Mouse (Mus musculus) testis, postnatal 14 days (tissue): ENCODE measurements around the gene Ghitm.
A peak's percentile ranks its signal among the peaks of the same experiment; 100 is the strongest.
"Not testable (repeated sequence)": the region's sequence is repeated elsewhere in the genome, so short reads cannot be mapped to it uniquely, and the experiment has no call there.

Experiments used
- DNase-seq: peaks from one replicate; pipeline ENCODE4 v3.0.0; 2021; ENCODE audit warnings: low spot score

Ghitm gene

DNA sequence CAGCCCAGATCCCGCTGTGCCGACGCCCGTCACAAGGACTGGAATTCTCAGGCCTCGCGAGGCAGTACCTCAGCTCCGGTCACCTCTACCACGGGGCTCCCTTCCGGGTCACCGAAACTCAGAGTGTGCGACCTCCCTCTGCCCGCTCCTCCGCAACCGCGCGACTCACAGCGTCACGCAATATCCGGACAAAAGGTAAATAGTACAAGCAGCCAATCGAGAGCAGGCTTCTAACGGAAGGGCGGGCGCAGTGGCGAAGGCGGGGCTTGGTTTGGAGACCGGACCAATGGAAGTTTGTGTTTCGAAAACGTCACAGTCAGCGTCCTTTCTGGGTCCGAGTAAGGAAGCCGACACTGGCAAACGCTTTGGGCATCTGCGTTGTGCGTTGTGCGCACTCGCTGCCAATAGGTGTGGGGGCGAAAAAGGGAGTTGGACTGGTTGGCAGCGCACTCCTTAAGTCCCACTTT is at the start of gene Ghitm:
TSS of gene Ghitm (minus strand) at position 146 of the 467 bp plus-strand sequence.
- peak; percentile 96 for DNase-seq

DNA sequence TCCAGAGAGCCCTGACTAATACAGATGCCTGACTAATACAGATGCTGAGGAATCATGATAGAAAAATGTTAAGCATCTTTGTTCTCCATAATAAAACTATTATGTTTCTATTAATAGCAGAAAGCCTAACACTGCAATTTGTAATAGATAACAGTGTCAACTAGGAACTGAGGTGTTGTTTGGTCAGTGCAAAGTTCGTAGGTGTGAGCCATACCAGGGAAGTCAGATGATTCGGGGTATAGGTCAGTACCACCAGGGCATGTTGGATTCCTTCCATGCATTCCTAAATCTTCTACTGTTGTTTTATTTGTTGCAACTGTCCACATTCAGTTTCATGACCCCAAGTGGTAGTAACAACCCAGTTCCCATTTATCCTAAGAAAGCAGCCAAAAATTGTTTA is 49.8 kb upstream of the Ghitm start:
- DNase-seq = no peak

DNA sequence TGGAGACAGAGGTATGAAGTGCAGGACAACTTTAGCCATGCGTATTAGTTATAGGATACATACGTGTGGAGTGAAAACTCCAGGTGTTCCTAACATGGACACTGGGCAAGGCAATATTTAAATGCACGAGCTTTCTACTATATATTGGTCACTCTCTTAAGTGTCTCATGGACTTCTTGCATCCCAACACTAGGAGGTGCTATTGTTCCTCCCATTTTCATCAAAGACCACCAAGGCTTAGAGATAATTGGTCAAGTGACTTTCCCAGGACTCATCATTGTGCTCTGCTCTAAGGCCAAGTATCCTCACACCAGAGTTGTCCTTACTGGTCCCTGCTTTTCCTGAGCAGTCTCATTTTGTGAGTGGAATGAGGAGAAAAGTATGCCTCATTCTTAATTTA is 39.4 kb upstream of the Ghitm start:
- DNase-seq = no peak

DNA sequence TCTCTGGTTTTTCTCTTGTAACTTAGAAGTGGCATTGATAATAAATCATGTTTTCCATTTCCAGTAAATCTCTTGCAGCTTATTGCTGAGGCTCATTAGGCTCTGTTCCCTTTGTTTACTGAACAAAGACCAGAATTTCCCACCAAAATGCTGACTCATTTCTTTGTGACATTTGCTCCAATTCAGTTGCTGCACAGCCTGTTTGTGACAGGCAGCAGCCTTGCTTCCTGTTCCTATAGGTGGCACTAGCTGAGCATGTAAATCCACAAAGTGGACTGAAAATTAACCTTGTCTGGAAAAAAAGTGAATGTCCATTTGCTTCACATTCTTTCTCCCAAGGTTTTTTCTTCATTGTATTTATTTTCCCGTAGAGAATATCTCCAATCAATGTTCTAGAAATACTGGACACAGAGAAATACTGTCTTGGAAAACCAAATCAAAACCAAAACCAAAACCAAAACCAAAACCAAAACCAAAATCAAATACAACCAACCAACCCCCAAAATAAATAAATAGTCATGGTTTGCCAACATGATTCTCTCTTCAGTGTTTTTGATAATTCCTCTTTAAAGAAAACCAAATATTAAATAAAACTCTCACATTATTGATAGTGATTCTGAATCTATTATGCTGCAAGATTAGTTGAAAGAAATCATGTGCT is 30.3 kb upstream of the Ghitm start:
- no peak for DNase-seq

DNA sequence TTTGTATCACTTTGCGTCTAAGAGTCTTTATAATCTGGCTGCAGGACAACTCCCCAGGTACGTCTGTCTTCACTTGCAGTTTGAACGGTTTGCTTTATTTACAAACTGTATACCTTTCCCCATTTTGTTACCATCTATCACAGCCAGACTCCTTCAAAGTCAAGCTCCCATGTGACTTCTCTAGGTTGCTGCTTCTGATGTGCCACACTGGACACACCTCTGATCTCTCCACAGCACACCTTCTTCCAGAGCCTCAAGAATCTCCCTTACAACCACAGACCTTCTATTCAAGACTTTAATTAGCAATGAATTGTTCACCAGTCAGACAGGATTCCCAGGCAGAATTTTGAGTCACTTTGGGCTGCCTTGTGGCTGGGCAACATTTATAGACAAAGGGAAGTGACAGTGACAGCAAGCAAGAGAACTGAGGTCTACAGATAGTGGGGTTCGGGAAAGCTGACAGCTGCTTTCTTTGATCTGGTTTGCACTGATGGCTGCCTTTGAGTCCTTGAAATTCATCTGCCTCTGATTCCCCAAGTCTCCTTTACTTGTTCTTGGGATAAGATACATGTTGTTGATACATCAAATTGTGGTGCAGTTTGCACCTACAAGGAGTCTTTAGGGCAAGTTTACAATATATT is 29.4 kb upstream of the Ghitm start:
- no peak for DNase-seq

DNA sequence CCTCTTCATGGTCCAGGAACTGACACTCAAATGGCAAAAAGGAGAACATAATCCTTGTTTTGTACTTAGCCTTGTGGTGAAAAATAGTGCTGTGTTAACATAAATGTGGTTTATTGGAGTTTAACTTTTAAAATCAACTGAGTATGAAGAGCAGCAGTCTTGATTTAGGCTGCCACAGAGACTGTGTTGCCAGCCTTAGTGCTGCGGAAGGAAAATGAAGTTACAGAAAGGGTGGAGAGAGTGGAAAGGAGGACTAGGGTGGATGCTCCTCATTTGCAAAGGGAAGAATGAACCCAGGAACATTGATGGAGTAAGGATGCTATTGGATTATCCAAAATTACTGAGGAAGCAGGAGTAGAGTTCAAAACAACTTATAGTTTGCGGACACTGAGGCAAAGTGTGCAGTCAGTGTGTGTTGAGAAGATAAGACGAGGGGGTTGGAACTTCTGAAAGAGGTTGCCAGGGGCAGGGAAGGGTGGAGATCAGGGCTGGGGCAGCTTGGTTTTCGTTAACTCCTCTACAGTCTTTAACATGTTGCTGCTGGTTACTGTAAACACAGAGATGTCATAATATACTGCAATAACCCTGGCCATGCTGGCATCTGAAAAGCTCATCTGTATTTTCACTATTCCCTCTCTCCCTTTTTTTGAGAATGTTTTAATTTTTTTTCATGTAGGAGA is 28.3 kb upstream of the Ghitm start:
- DNase-seq = no peak

DNA sequence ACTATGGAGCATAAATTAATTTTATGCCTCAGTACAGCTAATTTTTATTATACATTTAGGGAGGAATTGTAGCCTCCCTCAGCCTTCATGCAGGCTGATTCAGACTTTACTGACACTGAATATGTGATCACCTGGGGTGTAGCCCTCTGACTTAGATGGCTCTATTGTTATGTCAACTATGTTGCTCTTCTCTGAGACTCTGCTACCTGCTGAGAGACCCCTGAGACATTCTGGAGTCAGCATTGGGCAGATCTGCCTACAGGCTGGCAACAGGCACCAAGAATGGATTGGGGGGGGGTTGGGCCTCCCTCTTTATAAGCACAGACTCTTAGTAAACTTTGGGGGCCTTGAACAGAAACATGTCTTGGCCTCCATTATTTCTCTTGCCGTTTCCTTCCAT is 19.3 kb upstream of the Ghitm start:
- DNase-seq = no peak

DNA sequence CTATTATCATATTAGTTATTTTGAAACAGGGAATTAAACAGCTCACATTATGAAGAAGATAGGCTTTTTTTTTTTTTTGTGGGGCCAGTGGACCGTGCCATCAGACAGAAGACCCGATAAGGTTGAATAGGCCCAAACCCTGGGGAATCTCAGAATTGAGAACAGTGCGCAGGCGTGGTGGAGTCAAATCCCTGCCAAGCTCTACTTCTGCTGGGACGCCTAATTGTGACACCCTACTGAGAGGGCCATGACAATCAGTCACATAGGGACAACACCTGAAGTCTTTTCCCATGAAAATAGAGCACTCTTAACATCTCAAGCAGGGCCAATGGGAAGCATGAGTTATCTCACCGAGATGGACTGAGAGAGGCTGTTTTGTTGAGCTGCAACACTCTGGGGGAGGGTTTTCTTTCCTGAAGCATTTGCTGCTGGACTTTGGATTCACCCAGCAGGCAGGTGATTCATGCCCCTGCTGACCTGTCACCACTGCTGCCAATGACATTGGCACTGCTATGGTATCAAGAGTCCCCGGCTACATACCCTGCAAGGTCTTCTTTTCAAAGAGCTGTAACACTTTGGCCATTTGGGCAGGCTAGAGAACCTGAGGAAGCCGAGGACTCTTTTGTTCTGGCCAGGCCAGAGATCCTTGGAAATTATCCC is 4.1 kb upstream of the Ghitm start:
- no peak for DNase-seq

DNA sequence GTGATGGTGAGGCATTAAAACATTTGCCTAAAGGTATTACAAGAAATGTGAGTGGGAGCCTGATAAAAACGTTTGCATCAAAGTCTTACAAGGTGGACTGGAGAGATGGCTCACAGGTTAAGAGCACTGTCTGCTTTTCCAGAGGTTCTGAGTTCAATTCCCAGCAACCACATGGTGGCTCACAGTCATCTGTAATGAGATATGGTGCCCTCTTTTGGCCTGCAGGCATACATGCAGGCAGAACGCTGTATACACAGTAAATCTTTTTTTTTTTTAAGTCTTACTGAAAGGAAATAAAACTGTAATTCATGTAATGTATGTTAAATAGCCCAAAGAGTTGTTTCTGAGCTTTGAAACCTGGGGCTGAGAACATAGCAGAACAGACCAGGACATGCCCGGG is 2.5 kb upstream of the Ghitm start:
- not testable (repeated sequence) for DNase-seq

DNA sequence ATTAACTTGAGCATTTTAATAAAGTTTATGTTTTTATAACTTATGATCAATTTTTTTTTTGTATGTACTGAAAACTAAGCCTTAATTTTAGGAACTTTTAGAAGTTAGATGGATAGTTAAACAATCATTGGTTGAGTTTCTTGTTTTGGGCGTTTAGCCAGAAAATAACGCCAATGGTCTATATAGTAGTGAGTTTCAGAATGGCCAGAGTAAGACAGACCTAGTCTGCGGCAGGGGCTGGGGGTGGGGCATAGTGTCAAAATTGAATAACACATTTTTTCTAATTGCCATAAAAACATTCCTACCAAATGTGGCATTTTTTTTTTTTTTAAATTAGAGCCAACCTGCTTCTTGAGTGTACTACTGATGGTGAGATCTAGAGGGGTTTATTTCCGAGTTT is 1.0 kb upstream of the Ghitm start:
- no peak for DNase-seq

DNA sequence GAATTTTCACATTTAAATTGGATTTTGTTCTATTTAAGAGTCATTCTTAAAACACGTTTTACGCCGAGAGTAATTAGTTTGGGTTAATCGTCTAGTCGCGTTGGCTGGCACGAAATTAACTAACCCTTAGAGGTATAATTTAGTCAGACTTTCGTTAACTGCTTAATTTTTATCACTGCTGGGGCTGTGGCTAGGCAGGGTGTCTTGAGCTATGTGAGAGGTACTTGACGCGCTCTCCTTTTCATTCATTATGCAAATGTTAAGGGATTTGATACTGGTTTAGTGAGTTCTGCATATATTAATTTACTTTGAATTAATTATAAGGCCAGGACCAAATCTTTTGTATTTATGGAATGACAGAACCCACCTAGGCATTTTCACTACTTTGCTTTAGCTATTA is 599 bp upstream of the Ghitm start:
- DNase-seq = no peak

DNA sequence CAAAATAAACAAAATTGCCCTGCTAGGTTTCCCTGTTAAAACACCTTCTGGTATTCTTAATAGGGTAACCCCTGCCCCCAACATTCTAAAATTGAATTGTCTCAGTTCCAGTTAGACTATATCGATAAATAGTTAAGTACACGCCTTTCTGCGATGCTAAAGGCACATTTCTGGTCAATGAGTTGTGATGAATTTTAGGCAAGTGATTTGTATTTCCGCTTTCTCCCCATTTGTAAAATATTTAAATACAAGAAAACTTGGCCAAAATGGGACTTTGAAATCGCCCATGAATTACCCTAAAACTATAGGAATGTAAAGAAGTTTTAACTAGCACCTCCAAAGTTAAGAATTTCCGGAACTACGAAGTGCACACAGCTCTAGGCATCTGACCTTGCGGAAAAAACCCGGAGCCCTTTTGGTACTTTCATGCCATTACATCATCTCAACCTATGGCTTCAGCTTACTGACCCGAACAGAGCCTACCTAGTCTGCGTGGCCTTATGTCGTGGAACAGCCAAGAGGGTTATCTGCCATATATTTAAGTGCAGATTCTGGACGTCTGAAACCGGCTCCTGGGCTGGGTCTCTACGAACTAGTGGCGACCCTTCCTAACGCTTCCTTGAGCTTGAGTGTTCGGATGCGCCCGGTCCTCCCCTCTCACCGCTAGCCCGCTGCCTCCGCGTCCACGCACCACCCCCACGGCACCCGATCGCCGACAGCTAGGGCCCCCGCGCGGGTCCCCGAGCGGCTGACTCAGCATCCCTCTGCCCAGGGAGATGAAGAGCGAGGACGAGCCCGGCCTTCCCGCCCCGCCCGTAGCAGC is 557 bp downstream of the Ghitm start:
- DNase-seq = no peak

DNA sequence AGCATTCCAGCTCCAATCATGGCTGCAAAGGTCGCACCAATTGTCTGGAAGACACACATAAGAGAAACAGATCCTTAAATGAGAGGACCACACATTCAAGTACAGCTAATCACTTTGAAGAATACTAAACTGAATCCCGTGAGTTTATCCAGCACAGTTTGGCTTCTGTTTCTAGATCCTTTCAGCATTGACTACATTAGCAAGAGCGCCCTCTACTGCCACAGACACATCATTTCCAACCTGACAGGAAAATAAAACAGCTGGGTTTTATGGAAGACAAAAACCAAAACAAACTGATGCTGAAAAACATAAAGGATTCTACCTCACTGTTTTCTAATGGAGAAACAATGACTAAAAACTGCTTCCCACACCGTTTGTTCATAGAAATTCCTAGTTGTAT is 7.4 kb downstream of the Ghitm start:
- no peak for DNase-seq

DNA sequence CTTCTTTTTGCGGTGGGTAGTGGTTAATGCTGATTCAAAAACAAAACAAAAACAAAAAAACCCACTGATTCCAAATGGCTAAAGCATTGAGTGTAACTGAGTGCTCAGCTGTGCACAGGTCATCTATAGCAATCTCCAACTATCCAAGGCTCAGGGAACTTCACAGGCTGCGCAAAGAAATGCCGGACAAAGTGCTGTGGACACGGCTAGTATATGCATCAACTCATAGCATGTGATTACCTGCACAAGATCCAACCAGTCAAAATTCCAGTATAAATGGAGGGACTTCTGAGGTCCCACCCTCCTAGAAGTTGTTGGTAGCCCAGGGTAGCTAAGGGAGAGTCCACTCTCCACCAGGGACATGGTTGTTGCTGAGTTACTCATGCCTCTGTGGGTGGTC is 15.8 kb downstream of the Ghitm start:
- no peak for DNase-seq

DNA sequence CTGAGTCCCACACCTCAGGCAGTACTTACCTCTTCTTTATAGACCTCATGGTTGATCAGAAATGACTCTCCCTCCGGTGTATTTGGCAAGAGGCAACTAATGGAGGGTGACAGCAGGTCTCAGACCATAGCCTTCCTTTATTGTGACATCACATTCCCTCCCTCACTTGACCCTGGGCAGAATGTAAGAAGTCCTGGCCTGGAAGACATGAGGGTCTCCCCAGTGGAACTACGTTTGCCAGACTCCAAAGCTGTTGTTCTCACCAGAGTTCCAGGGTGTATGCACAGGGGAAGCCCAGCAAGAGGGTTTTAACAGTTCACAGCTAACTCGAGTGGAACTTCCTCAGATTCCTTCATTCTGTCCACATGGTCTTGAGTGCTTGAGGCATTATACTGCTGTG is 21.1 kb downstream of the Ghitm start, which contains the start of gene 2610528A11Rik:
TSS of gene 2610528A11Rik (minus strand) at position 101 of the 400 bp plus-strand sequence.
- no peak for DNase-seq

DNA sequence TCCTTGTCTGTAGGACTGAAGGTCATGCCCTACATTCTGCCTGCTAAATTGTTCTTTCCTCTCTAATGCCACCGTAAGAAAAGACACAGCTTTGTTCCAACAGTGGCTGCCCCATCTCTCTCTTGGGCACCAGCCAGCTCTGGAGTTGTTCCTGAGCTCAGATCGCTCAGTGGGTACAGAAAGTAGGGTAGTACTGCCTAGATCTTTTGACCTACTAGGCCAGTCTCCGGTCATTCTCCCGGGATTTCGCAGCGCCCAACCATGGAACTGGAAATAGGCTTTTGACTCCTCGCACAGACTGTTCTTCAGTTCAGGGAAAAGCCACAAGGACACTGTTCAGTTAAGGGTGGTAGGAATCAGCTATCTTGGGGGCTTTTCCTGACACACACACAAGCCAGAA is 22.1 kb downstream of the Ghitm start:
- DNase-seq = no peak

DNA sequence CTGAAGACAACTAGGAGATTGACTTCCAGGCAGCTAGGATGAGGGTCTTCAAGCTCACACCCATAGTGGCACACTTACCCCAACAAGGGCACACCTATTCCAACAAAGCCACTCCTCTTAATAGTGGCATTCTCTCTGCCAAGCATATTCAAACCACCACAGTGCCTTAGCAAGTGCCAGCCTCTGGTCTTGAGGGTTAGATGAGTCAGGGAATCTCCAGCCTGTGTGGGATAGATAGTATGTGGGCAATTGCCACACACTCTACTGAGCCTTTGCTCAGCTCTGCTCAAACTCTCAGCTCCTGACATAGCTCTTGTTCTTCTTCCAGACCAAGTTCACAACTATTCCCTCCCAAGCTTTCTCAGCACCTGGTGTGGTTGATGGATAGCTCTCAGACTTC is 23.7 kb downstream of the Ghitm start:
- DNase-seq = no peak

DNA sequence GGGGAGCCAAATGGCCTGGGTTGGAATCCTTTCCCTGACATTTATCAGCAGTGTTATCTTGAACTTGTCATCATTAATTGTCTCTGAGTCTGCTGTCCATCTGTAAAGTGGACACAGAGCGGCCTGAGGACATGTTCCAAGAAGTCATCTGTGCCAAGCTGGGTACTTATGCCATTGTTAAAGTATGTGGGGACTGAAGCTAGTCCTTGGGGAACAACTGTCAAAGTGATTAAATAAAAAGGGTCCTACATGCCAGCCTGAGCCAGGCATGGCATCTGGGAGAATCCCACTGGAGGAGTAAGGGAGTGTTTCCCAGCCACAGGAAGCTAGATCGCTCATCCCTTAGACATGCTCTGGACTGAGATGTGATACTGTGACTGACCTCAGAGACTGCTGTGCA is 24.6 kb downstream of the Ghitm start:
- no peak for DNase-seq

DNA sequence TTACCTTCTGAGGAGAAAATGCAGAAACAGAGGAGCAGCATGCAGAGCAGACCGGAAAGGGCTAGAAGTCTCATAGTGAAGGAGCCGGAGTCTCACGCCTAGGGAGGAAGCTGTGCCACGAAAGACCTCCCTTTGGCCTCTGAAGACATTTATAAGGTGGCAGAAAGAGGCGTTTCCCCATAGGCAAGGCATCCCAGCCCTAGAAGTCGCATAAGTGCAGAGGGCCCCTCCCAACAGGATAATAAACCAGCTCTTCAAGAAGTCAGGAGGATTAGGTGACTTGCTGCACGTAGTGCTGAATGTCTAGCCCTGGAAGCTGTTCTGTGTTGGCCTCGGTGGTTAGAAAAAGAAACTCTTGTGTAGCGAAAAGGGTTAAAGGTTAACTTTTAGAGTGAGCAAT is 25.1 kb downstream of the Ghitm start:
- no peak for DNase-seq

DNA sequence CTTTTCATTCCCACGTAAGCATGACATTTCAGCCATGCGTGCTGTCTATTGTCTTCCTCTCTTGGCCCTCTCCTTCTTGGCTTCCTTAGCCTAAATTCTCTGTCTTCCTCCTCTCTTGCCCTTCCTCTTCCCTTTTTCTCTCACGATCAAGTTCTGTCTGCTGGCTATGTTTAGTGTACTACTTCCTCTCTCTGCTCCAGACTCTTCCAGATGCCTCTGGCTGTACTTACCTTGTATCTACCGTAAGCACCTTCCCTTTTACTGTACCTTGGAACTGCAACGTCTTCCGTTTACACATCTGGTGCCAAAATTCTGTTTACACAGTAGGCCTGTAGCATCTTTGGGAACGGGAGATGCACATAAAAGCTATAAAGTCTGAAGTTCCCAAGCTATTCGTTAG is 25.6 kb downstream of the Ghitm start:
- no peak for DNase-seq

DNA sequence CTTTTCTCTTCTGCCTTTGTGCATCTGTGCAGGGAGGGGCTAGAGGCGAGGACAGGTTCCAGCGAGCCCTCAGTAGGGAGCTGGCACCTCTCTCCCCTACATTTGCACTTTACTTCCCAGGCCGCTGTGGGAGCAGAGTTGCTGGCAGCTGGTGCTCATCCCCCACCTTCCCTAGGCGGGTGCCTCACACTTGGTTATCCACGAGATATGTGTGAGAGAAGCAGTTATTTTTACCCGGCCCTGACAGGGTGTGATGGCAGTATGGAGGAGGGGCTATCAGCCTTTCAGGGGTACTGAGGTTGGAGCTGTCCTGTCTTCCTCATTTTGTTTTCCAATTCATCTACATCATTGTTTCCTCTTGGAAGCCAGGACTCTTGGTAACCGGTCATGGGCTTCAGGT is 29.2 kb downstream of the Ghitm start:
- DNase-seq = no peak

DNA sequence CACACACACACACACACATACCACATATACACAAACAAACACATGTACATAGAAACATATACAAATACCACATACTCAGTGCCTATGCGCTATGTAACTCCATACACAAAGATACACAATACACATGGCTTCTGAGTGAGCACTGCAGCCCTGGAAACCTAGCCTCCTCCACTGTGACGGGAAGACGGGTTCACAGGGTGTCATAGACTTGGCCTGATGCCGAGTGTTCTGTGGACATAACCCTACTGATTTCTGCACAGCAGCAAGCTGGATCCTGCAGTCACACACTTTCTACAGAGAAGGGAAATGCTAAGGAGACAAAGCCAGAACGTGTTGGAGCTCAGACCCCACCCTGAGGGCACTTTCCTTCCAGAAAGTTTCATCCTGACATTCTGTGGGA is 30.3 kb downstream of the Ghitm start:
- DNase-seq = no peak
